Mouse (Mus musculus): Measurements from ENCODE around the gene Ptbp1. TPM values are rescaled to one million over a fixed set of nuclear protein-coding genes. Genes with fewer than 3 reads are reported as not detected.

Ptbp1 gene
- total RNA-seq, 1 experiment from 2014 or later, result 165 TPM

DNA sequence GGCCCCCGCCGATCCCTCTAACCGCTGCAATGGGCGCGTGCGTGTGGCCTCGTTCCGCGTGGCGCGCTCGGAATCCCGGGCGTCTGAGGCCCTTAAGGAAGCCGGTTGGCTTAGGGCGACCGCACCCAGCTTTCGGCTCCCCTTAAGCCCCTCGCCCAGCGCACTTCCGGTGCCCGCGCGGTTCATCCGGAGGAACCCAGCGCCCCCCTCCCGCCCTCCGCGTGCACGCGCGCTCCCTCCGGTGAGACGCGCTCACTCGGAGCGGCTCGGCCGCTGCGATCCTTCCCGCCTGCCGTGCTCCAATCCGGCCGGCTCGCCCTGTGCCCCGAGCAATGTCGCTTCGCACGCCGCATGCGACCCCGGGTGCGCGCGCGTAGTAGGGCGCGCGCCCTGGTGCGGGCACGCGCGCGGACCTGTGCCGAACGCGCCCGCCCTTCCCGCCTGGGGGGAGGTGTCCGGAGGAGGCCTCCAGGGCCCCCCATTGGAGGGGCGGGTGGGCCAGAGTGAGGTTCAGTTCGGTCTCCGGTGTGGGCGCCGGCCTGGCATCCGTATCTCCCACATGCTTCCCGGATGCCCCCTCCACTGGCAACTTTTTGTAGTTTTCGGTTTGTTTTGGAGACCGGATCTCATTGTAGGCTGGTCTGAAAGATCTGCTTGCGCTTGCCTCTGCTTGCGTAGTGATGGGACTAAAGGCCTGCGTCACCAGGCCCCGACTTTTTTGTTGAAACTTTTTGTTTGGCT, 744 bp downstream of the Ptbp1 start:
- no peak for ATAC-seq (replicated peaks in 1 of 2; ENCODE audit: insufficient read depth in 1 of 2, low FRiP score in 2 of 2, low TSS enrichment in 1 of 2, low read depth in 1 of 2, poor library complexity in 2 of 2, severe bottlenecking in 2 of 2)

DNA sequence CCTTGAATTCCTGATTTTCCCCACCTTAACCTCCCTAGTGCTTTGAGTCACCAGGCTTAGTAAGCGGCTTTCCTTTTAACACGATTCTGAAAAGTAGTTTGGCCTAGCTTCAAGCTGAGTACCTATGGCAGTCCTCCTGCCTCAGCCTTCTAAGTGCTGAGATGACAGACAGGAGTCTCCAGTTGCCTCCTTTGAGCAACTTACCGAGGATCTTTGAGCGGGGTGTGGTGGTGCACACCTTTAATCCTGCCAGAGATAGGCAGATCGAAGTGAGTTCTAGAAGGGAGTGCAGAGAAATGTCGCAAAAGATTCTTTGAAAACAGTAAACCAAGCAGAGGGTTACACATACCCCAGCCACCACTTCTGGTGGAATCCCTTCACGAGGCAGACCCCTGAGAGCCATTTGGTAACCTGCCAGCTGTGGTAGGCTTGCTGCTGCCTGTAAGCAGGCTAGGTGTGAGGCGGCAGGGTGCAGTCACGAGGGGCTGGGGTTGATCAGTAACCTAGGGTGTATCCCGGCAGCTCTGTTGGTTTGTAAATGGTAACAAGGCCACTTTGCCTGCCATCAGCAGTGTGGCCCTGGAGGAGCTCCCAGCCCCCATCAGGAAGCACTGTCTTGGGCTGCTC, 1.4 kb downstream of the Ptbp1 start:
- ATAC-seq (replicated peaks in 1 of 2; ENCODE audit: insufficient read depth in 1 of 2, low FRiP score in 2 of 2, low TSS enrichment in 1 of 2, low read depth in 1 of 2, poor library complexity in 2 of 2, severe bottlenecking in 2 of 2), result no peak

DNA sequence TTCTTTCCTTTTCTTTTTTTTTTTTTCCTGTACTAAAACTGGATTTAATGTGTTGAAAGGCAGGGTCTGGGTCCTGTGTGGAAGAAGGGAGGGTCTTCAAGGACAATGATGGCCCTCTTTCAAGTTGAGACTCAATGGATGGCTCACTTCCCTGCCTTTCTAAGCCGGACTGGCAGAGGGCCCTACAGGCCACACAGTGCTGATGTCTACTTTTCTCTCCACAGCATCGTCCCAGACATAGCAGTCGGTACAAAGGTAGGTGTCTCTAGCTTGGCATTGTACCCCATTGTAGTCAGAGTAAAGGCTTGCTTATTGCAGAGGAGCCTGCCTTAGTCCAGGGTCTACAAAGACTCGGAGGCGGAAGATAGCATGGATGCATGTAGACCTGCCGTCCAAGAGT, 2.1 kb downstream of the Ptbp1 start:
- no peak for ATAC-seq (replicated peaks in 1 of 2; ENCODE audit: insufficient read depth in 1 of 2, low FRiP score in 2 of 2, low TSS enrichment in 1 of 2, low read depth in 1 of 2, poor library complexity in 2 of 2, severe bottlenecking in 2 of 2)

DNA sequence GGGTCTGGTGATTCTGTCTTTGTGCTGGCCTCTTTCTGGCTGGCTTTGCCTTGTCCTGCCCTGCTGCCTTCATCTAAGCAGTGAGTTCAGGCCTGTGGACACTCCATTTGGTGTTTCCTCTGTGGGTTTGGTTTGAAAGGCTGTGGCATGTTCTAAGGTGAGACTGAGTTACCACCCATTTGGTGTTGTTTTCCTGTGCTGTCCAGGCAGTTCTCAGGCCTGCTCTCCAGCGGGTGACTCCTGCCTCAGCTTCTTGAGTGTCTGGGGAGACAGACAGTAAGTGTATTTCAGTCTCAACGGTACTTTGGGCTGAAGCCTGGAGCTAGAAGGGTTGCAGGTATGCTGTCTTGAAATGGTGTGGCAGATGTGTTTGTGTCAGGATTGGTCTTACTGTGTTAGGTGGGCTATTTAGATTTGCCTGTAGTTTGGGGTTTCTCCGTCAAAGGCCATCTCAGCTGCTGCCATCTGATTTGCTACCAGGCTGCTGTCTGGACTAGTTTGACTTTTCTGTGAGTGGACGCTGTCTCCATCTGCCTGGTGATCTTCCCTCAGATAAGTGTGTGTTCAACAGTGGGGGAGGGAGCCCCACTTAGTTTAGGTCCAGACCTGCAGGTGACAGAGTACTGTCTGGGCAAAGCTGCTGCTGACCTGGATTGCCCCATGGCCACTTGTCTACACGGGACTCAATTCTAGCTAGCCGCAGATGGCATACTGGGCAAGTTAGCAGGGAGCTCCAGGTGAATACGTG, 2.7 kb downstream of the Ptbp1 start:
- no peak for ATAC-seq (replicated peaks in 1 of 2; ENCODE audit: insufficient read depth in 1 of 2, low FRiP score in 2 of 2, low TSS enrichment in 1 of 2, low read depth in 1 of 2, poor library complexity in 2 of 2, severe bottlenecking in 2 of 2)

DNA sequence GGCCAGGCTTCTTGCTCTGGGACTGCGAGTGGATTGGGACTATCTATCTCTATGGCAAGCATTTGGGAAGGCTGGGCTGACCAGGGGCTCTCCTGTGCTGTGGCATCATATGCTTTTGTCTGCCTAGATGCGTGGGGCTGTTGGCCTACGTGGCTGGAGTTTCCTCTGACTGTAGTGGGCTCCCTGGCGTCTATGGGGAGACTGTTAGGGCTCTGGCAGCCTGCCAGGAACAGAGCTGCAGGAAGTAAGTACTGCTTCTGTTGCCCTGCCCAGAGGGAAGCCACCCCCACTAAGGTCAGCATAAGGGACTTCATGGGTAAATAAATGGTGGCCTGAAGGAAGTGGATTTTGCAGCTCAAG, 3.2 kb downstream of the Ptbp1 start:
- no peak for ATAC-seq (replicated peaks in 1 of 2; ENCODE audit: insufficient read depth in 1 of 2, low FRiP score in 2 of 2, low TSS enrichment in 1 of 2, low read depth in 1 of 2, poor library complexity in 2 of 2, severe bottlenecking in 2 of 2)

DNA sequence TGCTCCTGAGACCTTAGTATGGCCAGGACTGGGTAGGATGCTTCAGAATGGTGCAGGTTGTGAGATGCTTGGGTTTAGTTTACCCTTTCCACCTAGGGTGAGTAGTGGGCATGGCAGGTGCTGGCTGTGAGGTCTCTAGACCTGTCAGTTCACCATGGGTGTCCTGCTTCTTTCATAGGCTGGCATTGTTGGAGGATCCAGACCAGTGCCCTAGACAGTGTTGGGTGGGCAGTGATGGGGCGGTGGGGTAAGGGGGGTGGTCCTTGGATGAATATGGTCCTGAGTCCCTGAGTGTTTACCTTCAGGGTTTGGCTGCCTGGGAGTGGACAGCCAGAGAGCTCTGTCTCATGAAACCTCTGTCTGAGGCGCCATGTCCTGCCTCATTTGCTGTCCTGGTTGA, 3.7 kb downstream of the Ptbp1 start:
- ATAC-seq (replicated peaks in 1 of 2; ENCODE audit: insufficient read depth in 1 of 2, low FRiP score in 2 of 2, low TSS enrichment in 1 of 2, low read depth in 1 of 2, poor library complexity in 2 of 2, severe bottlenecking in 2 of 2), result no peak

DNA sequence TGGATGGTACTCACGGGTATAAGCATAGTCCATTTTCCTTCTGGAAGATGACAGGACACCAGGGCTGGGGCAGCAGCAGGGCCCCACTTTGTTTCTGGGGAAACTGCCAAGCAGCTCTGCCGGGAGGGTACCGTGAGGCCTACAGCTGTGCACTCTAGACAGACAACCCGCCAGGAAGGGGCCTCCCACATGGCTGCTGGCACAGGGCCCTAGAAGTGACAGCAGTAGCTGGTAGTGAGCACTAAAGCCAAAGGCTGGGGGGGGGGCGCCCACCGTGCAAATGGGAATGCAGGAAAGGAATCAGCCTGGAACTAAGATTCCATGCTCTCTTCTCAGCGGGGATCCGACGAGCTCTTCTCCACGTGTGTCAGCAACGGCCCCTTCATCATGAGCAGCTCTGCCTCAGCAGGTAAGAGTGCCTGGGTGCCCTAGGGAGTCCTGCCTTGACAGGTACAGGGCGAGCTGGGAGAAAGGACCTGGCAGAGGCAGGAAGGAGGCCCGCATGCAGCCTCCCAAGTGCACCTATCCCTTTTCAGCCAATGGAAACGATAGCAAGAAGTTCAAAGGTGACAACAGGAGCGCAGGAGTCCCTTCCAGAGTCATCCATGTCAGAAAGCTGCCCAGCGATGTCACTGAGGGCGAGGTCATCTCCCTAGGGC, 4.3 kb downstream of the Ptbp1 start:
- no peak for ATAC-seq (replicated peaks in 1 of 2; ENCODE audit: insufficient read depth in 1 of 2, low FRiP score in 2 of 2, low TSS enrichment in 1 of 2, low read depth in 1 of 2, poor library complexity in 2 of 2, severe bottlenecking in 2 of 2)

DNA sequence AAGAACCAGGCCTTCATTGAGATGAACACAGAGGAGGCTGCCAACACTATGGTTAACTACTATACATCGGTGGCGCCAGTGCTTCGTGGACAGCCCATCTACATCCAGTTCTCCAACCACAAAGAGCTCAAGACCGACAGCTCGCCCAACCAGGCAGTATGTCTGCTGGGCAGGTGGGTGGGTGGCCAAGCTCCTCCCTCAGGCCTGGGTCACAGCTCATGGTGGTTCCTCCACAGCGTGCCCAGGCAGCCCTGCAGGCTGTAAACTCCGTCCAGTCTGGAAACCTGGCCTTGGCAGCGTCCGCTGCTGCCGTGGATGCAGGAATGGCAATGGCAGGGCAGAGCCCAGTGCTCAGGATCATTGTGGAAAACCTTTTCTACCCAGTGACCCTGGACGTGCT, 4.9 kb downstream of the Ptbp1 start:
- no peak for ATAC-seq (replicated peaks in 1 of 2; ENCODE audit: insufficient read depth in 1 of 2, low FRiP score in 2 of 2, low TSS enrichment in 1 of 2, low read depth in 1 of 2, poor library complexity in 2 of 2, severe bottlenecking in 2 of 2)

DNA sequence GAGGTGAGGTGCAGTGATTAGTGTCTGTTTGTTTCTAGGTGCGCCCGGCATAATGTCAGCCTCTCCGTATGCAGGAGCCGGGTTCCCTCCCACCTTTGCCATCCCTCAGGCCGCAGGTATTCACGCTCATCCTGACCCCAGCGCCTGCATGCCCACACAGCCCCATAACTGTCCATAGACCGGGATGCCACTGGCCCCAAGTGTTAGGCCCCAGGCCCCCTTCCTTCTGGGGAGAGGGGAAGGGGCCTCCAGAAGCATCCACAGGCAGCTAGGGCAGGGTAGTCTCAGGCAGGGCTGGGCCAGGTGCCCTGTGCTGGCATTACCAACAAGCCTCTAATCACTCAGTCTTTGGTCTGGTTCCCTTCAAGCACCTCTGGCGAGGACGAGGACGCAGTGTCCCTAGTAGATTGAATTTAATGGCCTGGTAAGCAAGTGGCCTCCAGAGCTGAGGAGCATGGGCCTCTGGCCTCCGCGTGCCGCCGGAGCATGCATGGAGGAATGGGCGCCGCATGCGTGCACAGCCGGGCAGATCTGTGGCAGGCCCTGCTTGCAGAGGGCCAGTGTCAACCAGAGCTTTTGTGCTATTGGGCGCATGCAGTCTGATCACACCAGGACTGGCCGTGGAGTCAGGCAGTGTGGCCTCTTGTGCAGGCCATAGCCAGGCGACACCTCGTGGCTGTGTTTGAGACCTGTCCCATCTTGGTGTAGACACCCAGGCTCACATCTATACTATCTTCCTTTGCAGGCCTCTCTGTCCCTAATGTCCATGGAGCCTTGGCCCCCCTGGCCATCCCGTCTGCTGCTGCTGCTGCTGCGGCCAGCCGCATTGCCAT, 6.1 kb downstream of the Ptbp1 start:
- no peak for ATAC-seq (replicated peaks in 1 of 2; ENCODE audit: insufficient read depth in 1 of 2, low FRiP score in 2 of 2, low TSS enrichment in 1 of 2, low read depth in 1 of 2, poor library complexity in 2 of 2, severe bottlenecking in 2 of 2)

DNA sequence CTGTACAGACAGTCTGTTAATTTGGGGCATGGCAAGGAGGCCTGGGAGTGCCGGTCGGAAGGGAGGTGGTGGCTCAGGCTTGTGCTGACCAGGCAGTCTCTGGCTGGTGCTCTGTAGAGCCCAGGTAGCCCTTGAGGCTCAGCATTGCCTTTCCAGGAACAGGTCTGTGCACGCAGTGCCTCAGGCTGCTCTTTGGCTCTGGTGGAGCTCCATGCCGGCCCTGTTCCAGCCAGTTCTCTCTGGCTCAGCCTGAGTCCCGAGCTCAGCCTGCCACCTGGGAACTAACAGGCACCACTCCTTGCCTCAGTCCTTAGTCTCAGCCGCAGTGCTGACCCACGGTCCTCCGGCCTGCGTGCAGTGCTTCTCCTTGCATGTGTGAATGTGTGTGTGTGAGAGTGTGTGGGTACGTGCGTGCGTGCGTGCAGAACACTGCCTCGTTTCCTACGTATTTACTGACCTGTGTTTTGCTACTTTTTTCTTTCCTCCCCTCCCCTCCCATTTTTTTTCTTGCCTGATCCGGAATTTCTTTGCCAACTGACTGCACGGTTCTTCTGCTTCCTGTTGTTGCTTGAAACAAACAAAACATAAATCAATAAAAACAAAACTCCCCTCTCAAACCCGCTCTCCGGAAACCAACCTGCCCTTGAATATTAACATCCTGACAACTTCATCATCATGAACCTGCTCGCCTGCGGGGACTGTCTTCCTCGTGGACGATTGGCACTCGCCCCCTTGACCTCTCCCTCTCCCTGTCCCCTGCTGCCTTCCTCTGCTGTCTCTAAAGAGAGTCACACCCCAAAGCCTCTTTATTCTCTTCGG, 7.2 kb downstream of the Ptbp1 start:
- no peak for ATAC-seq (replicated peaks in 1 of 2; ENCODE audit: insufficient read depth in 1 of 2, low FRiP score in 2 of 2, low TSS enrichment in 1 of 2, low read depth in 1 of 2, poor library complexity in 2 of 2, severe bottlenecking in 2 of 2)

DNA sequence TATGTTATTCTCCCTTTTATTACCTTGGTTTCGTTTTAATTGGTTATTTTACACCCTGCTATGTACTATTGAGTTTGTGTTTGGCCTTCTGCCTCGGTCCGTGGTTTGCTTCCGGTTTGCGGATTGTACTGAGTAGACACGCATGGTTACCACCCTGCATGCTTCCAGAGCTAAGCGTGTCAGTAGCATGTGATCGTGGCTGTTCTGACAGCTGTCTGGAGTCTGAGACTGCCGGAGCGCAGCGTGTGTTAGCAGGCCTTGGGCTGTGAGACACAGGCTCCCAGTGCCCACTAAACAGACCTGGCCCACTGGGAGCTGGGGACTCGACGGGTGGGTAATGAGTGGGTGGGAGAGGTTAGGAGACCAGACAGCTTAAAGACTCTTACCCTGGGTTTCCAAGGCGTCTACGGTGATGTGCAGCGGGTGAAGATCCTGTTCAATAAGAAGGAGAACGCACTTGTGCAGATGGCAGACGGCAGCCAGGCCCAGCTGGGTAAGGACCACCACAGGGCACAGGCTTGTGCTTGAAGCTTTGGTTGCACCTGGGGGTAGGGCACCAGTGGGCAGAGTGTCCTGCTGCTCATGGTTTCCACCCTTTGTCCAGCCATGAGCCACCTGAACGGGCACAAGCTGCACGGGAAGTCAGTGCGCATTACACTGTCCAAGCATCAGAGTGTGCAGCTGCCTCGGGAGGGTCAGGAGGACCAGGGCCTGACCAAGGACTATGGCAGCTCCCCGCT, 8.0 kb downstream of the Ptbp1 start:
- ATAC-seq (replicated peaks in 1 of 2; ENCODE audit: insufficient read depth in 1 of 2, low FRiP score in 2 of 2, low TSS enrichment in 1 of 2, low read depth in 1 of 2, poor library complexity in 2 of 2, severe bottlenecking in 2 of 2), result no peak

DNA sequence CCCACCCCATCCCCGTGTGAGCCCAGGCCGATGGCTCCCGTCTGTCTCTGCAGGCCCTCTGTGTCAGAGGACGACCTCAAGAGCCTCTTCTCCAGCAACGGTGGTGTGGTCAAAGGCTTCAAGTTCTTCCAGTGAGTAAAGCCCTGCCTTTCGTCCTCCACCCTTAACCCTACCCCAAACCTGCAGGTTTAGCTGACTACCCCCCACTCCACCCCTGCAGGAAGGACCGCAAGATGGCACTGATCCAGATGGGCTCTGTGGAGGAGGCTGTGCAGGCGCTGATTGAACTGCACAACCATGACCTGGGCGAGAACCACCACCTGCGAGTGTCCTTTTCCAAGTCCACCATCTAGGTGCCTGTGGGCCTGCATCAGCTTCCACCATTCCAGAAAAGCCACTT, 8.7 kb downstream of the Ptbp1 start:
- ATAC-seq (replicated peaks in 1 of 2; ENCODE audit: insufficient read depth in 1 of 2, low FRiP score in 2 of 2, low TSS enrichment in 1 of 2, low read depth in 1 of 2, poor library complexity in 2 of 2, severe bottlenecking in 2 of 2), result no peak

DNA sequence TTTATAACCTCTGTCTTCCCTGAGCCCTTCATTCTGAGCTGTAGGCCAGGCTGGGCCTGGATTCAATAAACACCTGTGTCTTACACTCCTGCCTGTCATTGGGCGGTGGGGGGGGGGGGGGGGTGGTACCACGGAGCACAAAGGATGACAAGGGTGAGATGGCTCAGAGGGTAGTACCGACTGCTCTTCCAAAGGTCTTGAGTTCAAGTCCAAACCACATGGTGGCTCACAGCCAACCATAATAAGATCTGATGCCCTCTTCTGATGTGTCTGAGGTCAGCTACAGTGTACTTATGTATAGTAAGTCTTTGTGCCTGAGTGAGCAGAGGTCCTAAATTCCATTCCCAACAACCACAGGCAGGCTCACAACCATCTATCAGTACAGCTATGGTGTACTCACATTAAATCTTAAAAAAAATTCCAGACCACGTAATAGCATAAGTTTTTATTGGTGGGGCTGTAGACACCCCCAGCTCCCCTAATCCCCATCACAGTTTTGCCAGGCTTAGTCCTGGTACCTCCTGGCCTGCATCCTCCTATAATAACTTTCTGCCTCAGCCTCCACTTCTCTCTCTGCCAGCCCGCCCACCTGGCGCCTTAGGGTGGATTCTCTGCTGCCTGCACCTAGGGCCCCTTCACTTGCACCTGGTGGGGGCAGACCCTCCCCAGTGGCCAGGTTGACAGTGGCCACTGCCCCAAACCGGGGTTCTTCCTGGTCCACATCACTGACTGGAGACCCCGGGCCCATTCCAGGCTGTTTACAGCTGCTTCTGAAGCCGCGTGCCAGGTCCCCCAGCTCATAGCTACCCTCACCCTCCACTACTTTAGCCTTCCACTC, 10.3 kb downstream of the Ptbp1 start:
- no peak for ATAC-seq (replicated peaks in 1 of 2; ENCODE audit: insufficient read depth in 1 of 2, low FRiP score in 2 of 2, low TSS enrichment in 1 of 2, low read depth in 1 of 2, poor library complexity in 2 of 2, severe bottlenecking in 2 of 2)

DNA sequence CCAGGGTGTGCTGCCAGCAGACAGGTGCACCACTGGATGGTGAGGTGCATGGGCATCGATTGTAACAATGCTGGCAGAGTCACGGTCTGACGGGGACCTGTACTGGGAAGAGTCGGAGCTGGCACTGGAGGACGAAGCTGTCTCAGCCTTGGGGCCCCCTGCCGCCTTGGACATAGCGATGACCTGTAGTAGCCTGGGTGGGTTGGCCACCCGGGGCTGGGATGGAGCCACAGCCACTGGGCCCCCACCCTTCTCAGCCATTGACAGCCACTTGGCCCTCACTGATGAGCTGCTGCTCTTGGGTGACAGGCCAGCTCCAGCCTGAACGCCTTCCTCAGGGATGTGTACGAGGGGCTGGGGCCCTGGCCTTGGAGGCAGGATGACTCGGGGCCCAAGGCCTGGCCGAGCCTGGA, 11.0 kb downstream of the Ptbp1 start:
- no peak for ATAC-seq (replicated peaks in 1 of 2; ENCODE audit: insufficient read depth in 1 of 2, low FRiP score in 2 of 2, low TSS enrichment in 1 of 2, low read depth in 1 of 2, poor library complexity in 2 of 2, severe bottlenecking in 2 of 2)

DNA sequence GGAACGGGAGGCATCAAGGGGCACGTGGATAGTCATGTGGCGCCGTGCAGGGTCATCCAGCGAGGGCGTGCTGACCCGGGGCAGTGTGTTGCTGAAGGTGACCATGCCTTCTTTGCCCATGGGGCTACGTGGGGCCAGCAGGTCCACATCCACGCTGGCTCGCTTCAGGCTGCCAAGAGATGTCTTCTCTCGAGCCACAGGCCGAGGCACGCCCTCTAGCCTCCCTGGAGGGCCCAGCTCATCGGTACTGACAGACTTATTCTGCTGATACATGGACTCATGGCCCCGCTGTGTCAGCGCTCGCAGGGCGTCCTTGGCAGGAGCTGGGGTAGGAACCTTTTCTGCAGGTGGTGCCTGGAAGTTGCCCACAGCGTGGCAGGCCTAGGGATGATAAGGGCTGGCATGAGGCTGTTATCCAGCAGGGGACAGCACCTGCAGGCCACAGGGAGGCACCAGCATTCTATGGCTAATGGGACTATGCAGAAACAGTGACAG, 11.6 kb downstream of the Ptbp1 start:
- ATAC-seq (replicated peaks in 1 of 2; ENCODE audit: insufficient read depth in 1 of 2, low FRiP score in 2 of 2, low TSS enrichment in 1 of 2, low read depth in 1 of 2, poor library complexity in 2 of 2, severe bottlenecking in 2 of 2), result peak; percentile 52 to 57

Data from hematopoietic stem cell, adult 5-6 weeks (primary cell).